26 mouse cellular contexts compared by ENCODE assay signal in genomic region chr1:84089664-84090063, GRCm38 (mm10).
DNase-seq lines count a peak whose midpoint lies in the region; ATAC-seq and TF ChIP-seq lines count a peak whose summit lies in the region.
"Had no signal": no experiment of that assay in that cellular context is flagged by ENCODE, and none has a peak within 500 bp of the region (broad histone marks: within the 10 kb centered on the region; RNA-seq: fewer than 3 reads in every experiment).

No protein-coding gene starts in this region.

- TF ChIP-seq CTCF in lung, adult 2 months (IDR thresholded peaks at IDR 0.05; ENCODE audit: insufficient read depth, low read length): no peak

- no peak overlapping the region for H3K4me2 ChIP-seq in embryonic facial prominence, embryonic 14.5 days (ENCODE audit: low read depth, low read length)
- no peak overlapping the region for H3K4me2 ChIP-seq in lung, embryonic 16.5 days (ENCODE audit: low read depth, low read length)
- no peak overlapping the region for H3K4me2 ChIP-seq in limb, embryonic 14.5 days (replicated peaks; ENCODE audit: low read depth, low read length, severe bottlenecking)
- H3K4me2 ChIP-seq: embryonic facial prominence, embryonic 12.5 days; embryonic facial prominence, embryonic 15.5 days; forebrain, embryonic 13.5 days; forebrain, embryonic 15.5 days had no signal

- no peaks in the 10 kb centered on the region for H3K9me3 ChIP-seq in embryonic facial prominence, embryonic 14.5 days (ENCODE audit: control insufficient read depth, low read length)
- no peaks in the 10 kb centered on the region for H3K9me3 ChIP-seq in embryonic facial prominence, embryonic 10.5 days
- no peaks in the 10 kb centered on the region for H3K9me3 ChIP-seq in lung, embryonic 16.5 days (ENCODE audit: control insufficient read depth, low read length)
- H3K9me3 ChIP-seq in limb, embryonic 14.5 days (ENCODE audit: control insufficient read depth, low read length): no peaks in the 10 kb centered on the region
- H3K9me3 ChIP-seq: embryonic facial prominence, embryonic 12.5 days; embryonic facial prominence, embryonic 15.5 days; forebrain, embryonic 13.5 days; forebrain, embryonic 15.5 days had no signal

- no peak overlapping the region for H3K9ac ChIP-seq in embryonic facial prominence, embryonic 14.5 days (ENCODE audit: low read depth, low read length)
- no peak overlapping the region for H3K9ac ChIP-seq in lung, embryonic 16.5 days (ENCODE audit: low read length)
- no peak overlapping the region for H3K9ac ChIP-seq in limb, embryonic 14.5 days (ENCODE audit: low read depth, low read length, severe bottlenecking)
- H3K9ac ChIP-seq: embryonic facial prominence, embryonic 12.5 days; embryonic facial prominence, embryonic 15.5 days; forebrain, embryonic 13.5 days; forebrain, embryonic 15.5 days; forebrain, postnatal 0 days had no signal

- TF ChIP-seq POLR2A in lung, adult 2 months (IDR thresholded peaks at IDR 0.05; ENCODE audit: borderline replicate concordance, extremely low read depth, low read depth, low read length): no peak
- TF ChIP-seq POLR2A in limb, embryonic 14.5 days (IDR thresholded peaks at IDR 0.05; ENCODE audit: borderline replicate concordance, extremely low read depth, insufficient read depth, insufficient read length): no peak

- H3K4me1 ChIP-seq in embryonic facial prominence, embryonic 14.5 days (ENCODE audit: control insufficient read depth, insufficient read depth, low read length): 0 out of 2 replicates have a peak, but pooled peaks cover 2% of the 10 kb centered on the region
- H3K4me1 ChIP-seq in embryonic facial prominence, embryonic 10.5 days: no peaks in the 10 kb centered on the region; the same call in 1 of the 2 replicates
- H3K4me1 ChIP-seq in lung, embryonic 16.5 days (replicated peaks; ENCODE audit: control insufficient read depth, insufficient read depth, low read length): no peaks in the 10 kb centered on the region
- H3K4me1 ChIP-seq in lung, adult 2 months (ENCODE audit: control insufficient read depth, insufficient read depth, low read length): no peaks in the 10 kb centered on the region
- peaks cover 7% of the 10 kb centered on the region; the same call in 1 of the 2 replicates for H3K4me1 ChIP-seq in limb, embryonic 14.5 days (ENCODE audit: control insufficient read depth, insufficient read depth, low read length)
- H3K4me1 ChIP-seq: embryonic facial prominence, embryonic 12.5 days; embryonic facial prominence, embryonic 15.5 days had no signal

- no peak overlapping the region for H3K27ac ChIP-seq in embryonic facial prominence, embryonic 14.5 days (replicated peaks; ENCODE audit: low read depth, low read length)
- H3K27ac ChIP-seq in embryonic facial prominence, embryonic 10.5 days (replicated peaks): no peak overlapping the region
- no peak overlapping the region for H3K27ac ChIP-seq in lung, embryonic 16.5 days (ENCODE audit: low read length)
- H3K27ac ChIP-seq in limb, embryonic 14.5 days (replicated peaks; ENCODE audit: low read depth, low read length): no peak overlapping the region
- H3K27ac ChIP-seq: embryonic facial prominence, embryonic 12.5 days; embryonic facial prominence, embryonic 15.5 days; forebrain, embryonic 13.5 days; forebrain, embryonic 15.5 days had no signal

- no peaks in the 10 kb centered on the region for H3K36me3 ChIP-seq in embryonic facial prominence, embryonic 14.5 days (ENCODE audit: control insufficient read depth, insufficient read depth, low read length)
- H3K36me3 ChIP-seq in embryonic facial prominence, embryonic 10.5 days (replicated peaks): no peaks in the 10 kb centered on the region
- no peaks in the 10 kb centered on the region for H3K36me3 ChIP-seq in lung, embryonic 16.5 days (ENCODE audit: control insufficient read depth, insufficient read depth, low read length)
- H3K36me3 ChIP-seq in limb, embryonic 14.5 days (ENCODE audit: control insufficient read depth, insufficient read depth, low read length): no peaks in the 10 kb centered on the region
- H3K36me3 ChIP-seq: embryonic facial prominence, embryonic 12.5 days; embryonic facial prominence, embryonic 15.5 days; forebrain, embryonic 15.5 days; G1E had no signal

- no peak overlapping the region for H3K4me3 ChIP-seq in embryonic facial prominence, embryonic 14.5 days (ENCODE audit: low read depth, low read length)
- H3K4me3 ChIP-seq in embryonic facial prominence, embryonic 10.5 days: no peak overlapping the region
- no peak overlapping the region for H3K4me3 ChIP-seq in lung, embryonic 16.5 days (ENCODE audit: low read length)
- no peak overlapping the region for H3K4me3 ChIP-seq in lung, adult 2 months (replicated peaks; ENCODE audit: extremely low read depth, low read depth, low read length)
- no peak overlapping the region for H3K4me3 ChIP-seq in limb, embryonic 14.5 days (replicated peaks; ENCODE audit: low read length)
- H3K4me3 ChIP-seq: embryonic facial prominence, embryonic 12.5 days; embryonic facial prominence, embryonic 15.5 days; forebrain, embryonic 13.5 days; forebrain, embryonic 15.5 days had no signal

- peak; percentile 78 for DNase-seq in embryonic facial prominence, embryonic 14.5 days (ENCODE audit: low spot score)
- DNase-seq in embryonic facial prominence, embryonic 10.5 days (ENCODE audit: low spot score): no peak
- DNase-seq in lung, adult 2 months: no peak
- peak; percentile 83 for DNase-seq in limb, embryonic 14.5 days (ENCODE audit: low spot score)
- DNase-seq in adrenal gland, postnatal 14 days: no peak
- DNase-seq: adrenal gland, adult 8-10 months; adrenal gland, postnatal 25 days; B cell, adult 2 months; cerebellum, adult 11 months; cerebellum, adult 18-20 months; cerebellum, adult 8-10 months; cerebellum, adult 9-11 months; cerebellum, postnatal 14 days; cerebellum, postnatal 36 days; embryo, embryonic 11 days; forebrain, postnatal 0 days had no signal

- no peak for ATAC-seq in embryonic facial prominence, embryonic 14.5 days (ENCODE audit: low read depth)
- ATAC-seq in lung, embryonic 16.5 days (ENCODE audit: low read depth): peak; percentile 26; the same call in 1 of the 2 replicates
- peak; percentile 82 for ATAC-seq in limb, embryonic 14.5 days (ENCODE audit: low FRiP score, low read depth)
- ATAC-seq: activated CD4-positive, CD25-positive, alpha-beta regulatory T cell, adult 4 months; CD4-positive, CD25-positive, alpha-beta regulatory T cell, adult 4 months; forebrain, embryonic 13.5 days; forebrain, embryonic 15.5 days; forebrain, postnatal 0 days; Patski had no signal

- H3K27me3 ChIP-seq in embryonic facial prominence, embryonic 14.5 days (replicated peaks; ENCODE audit: control insufficient read depth, insufficient read depth, low read length): no peaks in the 10 kb centered on the region
- no peaks in the 10 kb centered on the region for H3K27me3 ChIP-seq in embryonic facial prominence, embryonic 10.5 days (replicated peaks; ENCODE audit: low read depth, poor library complexity, severe bottlenecking)
- no peaks in the 10 kb centered on the region for H3K27me3 ChIP-seq in lung, embryonic 16.5 days (ENCODE audit: control insufficient read depth, insufficient read depth, low read depth, low read length)
- no peaks in the 10 kb centered on the region for H3K27me3 ChIP-seq in limb, embryonic 14.5 days (ENCODE audit: control insufficient read depth, insufficient read depth, low read length)
- H3K27me3 ChIP-seq: CH12.LX; embryonic facial prominence, embryonic 12.5 days; embryonic facial prominence, embryonic 15.5 days; forebrain, embryonic 13.5 days; forebrain, embryonic 15.5 days; Patski had no signal

- 48% methylated on average over 2 of the region's 2 CpGs for WGBS in embryonic facial prominence, embryonic 14.5 days
- WGBS in embryonic facial prominence, embryonic 10.5 days: 86% methylated on average over 2 of the region's 2 CpGs
- WGBS in lung, embryonic 16.5 days: 51% methylated on average over 2 of the region's 2 CpGs
- WGBS in lung, adult 2 months: 64% methylated on average over 2 of the region's 2 CpGs
- WGBS in limb, embryonic 14.5 days: 26% methylated on average over 2 of the region's 2 CpGs

Comparison
In these comparisons a context has a peak if more than half of its experiments do, and no peak if none do; other contexts are left out.
1. DNase-seq: peak in embryonic facial prominence, embryonic 14.5 days (single experiment) and limb, embryonic 14.5 days (single experiment); none in embryonic facial prominence, embryonic 10.5 days (single experiment), lung, adult 2 months (single experiment) and adrenal gland, postnatal 14 days (single experiment).